Mouse (Mus musculus) forebrain, embryonic 11.5 days (tissue): ENCODE results near the gene B3gat1. TPM values are rescaled to one million over a fixed set of nuclear protein-coding genes. Genes with fewer than 3 reads are reported as not detected.

Experiments
- polyA plus RNA-seq: library from polyadenylated mRNA; unstranded; fragments of >200 nt; fragmentation: Nextera tagmentation; extraction: Ambion mirVana; gene quantifications from 2 replicates; pipeline ENCODE4 v1.2.1, GENCODE M21; 2014

The B3gat1 gene
- polyA plus RNA-seq, 1 experiment from 2014 or later, result 8.2 TPM

Other genes with a start within 250 kb of the B3gat1 start
- 5.3 and 5.8 TPM in 2 replicates for gene Glb1l2, start 72.7 kb downstream of the B3gat1 start, polyA plus RNA-seq
- gene Glb1l3, start 127.2 kb downstream of the B3gat1 start, polyA plus RNA-seq, result not detected in 2 replicates
- gene Gm1110, start 189.4 kb downstream of the B3gat1 start, polyA plus RNA-seq, result not detected in 2 replicates